Mouse (Mus musculus) thymus, postnatal 0 days (tissue): ENCODE measurements around the gene Nfatc4. TPM values are rescaled to one million over a fixed set of nuclear protein-coding genes. Genes with fewer than 3 reads are reported as not detected.

ENCODE experiments used
- DNase-seq: peaks from one replicate; pipeline ENCODE4 v3.0.0-alpha.2; 2015; ENCODE audit warnings: low spot score
- polyA plus RNA-seq: library from polyadenylated mRNA; unstranded; fragments of >200 nt; fragmentation: Nextera tagmentation; extraction: Ambion mirVana; gene quantifications from 2 replicates; pipeline ENCODE4 v1.2.1, GENCODE M21; 2015

Nfatc4 gene
- 1.7 and 2.2 TPM in 2 replicates for polyA plus RNA-seq

DNA sequence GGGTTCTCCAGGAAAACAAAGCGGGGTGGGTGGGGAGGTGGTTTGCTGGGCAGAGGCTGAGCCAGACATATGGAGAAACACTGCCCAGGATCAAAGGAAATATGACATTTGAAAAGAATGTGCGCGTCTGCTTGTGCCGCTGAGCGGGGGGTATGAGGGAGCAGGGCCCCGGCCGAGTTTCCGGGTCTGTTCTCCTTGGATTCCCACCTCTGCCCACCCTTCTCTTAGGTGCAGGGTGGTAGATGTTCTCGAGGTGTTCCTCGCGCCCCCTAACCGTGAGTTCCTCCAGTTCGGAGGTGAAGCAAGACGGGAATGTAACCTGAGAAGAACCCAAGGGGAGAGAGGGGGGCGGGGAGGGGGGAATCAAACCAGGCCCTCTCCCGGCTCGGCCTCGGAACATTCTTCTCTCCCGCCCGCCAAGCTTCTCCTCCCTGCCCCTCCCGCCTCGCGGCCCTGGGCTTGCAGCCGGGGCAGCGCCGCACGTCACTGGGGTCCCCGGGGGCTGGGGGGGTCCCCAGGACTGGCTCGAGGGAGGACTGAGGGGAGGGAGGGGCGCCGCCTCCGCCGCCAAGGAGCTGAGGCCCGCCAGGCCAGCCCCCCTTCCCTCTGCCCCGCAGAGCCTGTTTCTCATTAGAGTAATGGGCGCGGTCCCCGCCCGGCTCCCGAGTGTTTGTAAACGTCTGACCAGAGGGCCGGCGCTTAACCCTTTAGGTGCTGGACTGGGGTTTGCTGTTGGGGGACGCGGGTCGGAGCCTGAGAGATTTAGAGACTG, at the start of gene Nfatc4:
Gene Nfatc4 (plus strand): TSS at position 154 of the 772 bp plus-strand sequence.
- DNase-seq: peak; percentile 16

GRCm38 (mm10) chr14:55776711-55777110, 46.2 kb upstream of the Nfatc4 start:
- DNase-seq: no peak

GRCm38 (mm10) chr14:55777176-55777575, 45.8 kb upstream of the Nfatc4 start:
- DNase-seq: no peak

DNA sequence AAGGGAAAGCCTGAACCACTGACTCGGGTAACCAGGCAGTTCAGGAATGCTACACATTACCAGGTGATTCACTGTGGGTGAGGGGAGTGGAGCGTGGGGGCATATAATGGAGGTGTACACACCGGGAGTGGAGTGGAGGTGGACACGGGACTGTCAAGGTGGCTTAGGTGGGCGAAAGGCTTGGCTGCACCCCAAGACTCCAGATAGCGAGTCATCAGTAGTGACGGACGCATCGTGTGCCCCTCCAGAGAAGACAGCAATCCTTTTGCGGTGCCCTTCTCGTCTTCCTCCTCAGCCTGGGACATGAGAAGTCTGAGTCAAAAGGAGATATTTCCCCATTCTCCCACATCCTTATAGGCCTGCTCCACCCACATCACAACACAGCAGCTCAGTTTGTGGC, 45.1 kb upstream of the Nfatc4 start:
- no peak for DNase-seq

DNA sequence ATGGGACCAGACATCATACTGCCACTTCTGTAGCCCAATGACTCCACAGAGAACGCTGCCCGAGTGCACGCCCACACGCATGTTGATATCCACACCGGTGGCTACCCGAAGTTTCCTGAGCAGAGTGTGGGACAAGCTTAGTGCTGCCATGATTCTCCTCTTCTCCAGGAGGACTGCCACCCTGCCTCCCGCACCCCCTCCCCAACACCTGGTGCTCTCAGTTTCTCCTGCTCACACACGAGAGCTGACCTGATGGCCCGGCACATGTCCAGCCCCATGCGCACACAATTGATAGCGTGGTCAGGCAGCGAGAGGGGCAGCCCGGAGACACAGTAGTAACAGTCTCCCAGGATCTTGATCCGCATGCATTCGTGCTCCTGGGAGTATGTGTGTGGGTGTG, 44.3 kb upstream of the Nfatc4 start:
- DNase-seq: no peak

DNA sequence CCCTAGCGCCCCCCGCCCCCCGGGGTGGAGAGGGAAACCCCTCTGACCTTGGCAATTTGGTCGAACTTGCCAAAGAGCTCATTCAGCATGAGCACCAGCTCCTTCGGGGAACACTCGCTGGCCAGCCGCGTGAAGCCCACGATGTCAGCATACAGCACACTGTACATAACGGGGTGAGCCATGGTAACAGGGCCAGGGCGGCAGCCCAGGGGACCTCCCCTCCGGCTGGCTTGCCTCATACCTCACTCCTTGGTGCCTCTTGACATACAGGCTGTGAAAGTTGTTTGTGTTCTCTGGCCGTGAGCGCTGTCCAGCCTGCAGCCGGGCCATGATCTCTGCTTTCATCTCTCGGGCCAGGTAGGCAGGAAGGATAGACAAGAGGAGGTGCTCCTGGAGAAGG, 43.3 kb upstream of the Nfatc4 start:
- no peak for DNase-seq

DNA sequence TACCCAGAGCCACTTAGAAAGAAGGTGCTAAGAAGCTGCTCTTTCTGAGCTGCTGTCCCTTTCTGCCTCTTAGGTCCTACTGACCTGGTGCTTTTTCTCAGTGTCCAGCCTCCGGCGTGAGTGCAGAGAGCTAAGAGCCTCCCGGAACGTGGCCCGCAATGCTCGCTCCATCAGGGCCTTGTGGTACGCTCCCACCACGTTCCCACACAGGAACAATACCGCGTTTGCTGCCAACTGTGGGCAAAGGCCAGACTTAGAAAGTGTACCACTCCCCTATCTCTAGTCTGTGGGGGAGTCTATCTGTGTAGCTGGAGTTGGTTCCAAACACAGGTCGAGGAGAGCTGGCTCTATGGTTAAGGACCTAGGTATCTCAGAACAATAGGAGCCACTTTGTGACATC, 42.2 kb upstream of the Nfatc4 start:
- no peak for DNase-seq

DNA sequence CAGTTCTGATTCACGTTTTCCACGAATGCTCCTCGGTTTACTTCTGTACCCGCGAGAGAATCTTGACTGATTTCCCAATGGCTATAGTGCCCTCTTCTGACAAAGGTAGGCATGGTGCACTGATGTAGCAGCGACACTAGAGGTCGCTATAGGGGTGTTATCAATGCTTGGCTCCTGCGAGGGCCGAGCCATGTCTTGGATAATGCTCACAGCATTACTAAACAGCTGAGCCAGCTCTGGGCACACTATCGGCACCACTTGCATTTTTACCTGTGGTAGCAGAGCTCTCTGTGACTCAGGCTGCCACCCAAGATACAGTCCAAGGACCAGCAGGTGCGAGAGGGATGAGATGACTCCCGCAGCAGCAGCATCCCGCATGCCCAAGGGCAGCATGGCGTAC, 41.6 kb upstream of the Nfatc4 start:
- DNase-seq: peak; percentile 78

DNA sequence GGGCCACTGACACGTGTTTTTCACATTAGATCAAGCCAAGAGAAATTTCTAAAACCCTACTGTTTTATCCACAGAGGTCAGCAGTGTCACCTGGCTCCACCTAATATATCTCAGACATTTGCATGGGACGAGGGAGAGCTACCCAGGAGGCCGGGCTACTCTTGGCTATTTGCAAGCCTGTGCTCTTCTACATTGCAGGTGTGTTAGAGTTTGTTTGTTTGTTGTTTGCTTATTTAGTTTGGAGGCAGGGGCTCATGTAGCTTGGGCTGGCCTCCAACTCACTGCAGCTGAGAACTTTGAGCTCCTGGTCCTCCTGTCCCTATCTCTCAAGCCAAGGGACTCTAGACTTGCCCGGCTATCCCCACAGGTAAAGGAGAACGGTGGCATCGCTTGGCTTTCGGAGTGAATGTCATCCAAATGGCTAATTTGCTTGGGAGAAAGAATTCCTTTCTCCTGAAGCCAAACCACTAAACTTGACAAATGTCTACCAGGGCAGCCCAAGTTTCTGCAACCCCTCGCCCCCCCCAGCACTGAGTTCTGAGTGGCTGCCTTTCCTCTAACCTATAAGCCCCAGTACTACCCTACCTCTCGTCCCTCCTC, 40.5 kb upstream of the Nfatc4 start:
- no peak for DNase-seq

DNA sequence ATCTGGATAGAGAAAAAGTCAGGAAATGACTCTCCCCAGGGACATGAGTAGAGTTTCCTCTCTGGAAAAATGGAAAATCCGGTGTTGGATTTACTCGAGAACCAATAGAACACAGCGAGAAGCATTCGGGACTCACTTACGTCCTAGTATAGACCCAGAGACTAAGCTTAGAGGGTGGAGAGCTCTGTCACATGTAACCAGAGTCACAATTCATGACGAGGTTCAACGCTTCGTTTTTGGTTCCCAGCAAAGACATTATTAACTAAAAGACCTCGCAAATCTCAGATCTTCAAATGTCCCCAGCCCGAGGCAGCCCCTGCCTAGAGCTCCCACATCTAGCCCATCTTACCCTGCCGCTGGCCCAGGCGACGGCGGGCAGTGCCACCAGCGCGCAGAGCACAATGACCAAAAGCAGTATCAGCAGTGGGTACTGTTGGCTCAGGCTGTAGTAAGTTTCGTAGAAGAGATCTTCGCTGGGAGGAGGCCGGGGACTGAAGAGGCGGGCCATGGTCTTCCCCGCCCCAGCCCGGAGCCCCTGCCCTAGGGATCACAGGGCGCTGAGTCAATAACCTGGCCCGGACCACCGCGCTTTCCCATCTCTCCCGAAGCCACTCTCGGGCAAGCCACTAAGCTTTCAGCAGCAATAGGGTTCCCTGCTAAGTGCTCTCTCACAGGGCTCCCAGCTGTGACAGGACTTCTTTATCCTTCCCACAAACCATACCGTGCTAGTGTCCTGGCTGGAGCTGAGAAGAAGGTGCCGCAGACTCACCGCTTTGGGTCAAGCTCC, 39.6 kb upstream of the Nfatc4 start:
- no peak for DNase-seq

GRCm38 (mm10) chr14:55783958-55784235, 39.0 kb upstream of the Nfatc4 start, which contains the start of gene Adcy4:
Gene Adcy4, minus strand, starts transcription at chr14:55784095.
- no peak for DNase-seq

- peak; percentile 40 for DNase-seq
Measured at GRCm38 (mm10) chr14:55785195-55785594, 37.7 kb upstream of the Nfatc4 start.

DNA sequence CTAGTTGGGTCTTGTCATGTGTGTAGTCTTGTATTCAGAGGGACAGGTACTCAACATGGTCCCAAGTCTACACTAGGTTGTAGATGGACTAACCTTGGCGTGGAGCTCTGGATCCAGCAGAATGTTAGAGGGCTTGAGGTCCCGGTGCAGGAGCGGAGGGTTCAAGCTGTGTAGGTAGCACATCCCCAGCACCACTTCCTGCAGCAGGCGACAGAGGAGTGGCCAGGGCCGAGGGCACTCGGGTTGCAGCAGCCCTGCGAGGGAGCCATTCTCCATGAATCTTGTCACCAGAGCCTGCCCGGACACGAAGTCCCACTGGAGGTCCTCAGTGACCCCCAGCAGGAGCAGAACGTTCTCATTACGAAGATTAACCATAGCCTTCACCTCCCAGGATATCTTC, 35.2 kb upstream of the Nfatc4 start:
- DNase-seq: no peak

DNA sequence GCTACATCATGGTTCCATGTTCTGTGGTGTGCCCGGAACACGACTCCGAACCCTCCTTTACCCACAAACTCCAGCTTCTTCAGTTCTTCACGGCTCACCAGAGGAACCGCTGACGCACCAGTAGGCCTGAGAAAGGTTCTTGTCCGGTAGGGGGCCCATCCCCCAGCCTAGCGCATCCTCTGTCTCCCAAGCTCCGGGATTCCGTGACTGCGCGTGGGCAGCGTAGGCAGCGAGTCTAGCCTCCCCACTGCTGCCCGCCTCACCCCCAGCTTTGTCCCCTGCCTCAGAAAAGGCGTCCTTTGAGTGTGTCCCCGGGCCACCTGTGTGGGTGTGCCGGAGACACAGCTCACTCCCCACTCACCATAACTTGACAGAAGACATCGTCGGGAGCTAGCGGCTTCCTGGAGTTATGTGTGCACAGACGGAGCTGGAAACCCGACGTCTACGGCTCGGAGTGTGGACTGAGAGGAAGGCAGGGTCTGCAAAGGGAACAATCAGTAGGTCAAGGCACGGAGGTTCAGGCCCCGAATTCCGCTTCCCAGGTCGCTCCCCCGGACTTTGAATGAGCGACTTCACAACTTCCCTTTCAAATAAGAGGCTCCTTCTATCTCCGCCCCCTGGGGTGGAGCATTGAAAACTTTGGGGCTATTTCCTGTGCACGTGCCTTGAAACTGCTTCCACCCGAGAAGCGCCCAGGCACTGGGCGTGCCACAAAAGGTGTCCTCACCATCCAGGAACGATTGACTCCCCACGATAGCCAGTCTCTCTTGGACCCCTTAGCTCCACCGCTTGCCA, 34.5 kb upstream of the Nfatc4 start, which contains the start of gene Ripk3:
Gene Ripk3 (minus strand): TSS at position 610 of the 795 bp plus-strand sequence.
- DNase-seq: peak; percentile 85

DNA sequence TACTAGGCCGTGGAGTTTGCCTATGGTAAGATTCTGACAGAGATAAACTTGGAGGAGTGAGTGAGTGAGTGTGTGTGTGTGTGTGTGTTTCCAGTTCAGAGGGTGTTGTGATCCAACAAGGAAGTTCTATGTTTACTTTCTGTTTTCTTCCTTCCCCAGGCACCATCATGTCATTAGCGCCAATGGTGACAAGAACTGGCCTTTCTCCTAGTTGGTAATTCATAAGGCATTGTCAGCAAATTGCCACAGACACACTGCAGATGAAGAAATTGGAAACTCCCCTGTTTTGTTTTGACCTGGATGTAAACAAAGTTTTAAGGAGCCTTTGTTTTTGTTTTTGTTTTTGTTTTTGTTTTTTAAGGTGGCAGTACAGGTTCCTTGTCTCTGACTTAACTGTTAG, 29.5 kb upstream of the Nfatc4 start:
- DNase-seq: no peak

GRCm38 (mm10) chr14:55793946-55794345, 29.0 kb upstream of the Nfatc4 start:
- no peak for DNase-seq

DNA sequence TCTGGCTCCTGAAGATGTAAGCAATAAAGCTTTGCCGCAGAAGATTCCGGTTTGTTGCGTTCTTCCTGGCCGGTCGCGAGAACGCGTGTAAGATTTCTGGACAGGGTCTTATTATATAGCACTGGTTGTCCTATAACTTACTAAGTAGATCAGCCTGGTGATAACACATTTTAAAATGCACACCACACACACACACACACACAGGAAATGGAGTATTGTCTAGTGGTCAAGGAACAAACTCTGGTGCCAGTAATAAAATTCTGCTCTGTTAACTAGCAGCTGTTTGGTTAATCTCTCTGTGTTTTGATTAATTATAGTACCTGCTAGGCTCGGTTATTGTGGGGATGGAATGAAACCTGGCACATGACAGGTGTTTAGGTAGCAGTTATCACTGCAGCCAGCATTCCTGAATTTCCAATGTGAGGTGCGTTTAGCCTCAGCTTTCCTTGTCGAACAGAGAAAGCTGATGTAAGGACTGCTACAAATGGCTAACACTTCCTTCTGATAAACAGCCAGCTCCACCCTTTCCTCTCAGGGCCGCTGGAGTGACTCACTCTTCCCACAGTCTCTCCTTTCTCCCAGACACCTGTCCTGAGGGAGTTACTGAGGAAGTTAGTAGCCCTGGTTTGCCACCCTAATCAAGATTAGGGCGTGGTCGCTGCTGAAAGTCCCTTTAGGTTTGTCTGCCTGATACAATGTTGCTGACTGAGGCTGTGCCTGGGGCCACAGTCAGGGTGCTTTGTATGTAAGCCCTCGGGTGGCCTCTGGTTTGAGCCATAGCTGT, 27.4 kb upstream of the Nfatc4 start:
- DNase-seq: no peak

DNA sequence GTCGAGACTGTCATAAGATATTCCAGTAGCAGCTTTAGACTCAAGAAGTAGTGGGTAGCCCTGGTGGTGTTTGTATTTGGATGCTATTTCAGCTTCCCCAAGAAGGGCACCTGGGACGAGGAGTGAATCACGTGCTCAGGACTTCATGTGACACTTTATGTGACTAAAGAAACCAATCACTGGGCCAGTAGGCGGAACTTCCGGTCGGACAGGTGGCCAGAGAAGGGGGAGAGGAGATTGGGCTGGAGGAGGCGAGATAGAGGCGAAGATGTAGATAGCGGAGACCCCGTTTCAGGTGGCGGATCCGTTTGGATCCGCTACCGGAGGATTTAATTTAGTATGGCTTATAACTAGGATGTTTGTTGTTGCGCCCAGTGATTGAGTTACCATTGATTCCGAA, 8.1 kb upstream of the Nfatc4 start:
- DNase-seq: no peak

DNA sequence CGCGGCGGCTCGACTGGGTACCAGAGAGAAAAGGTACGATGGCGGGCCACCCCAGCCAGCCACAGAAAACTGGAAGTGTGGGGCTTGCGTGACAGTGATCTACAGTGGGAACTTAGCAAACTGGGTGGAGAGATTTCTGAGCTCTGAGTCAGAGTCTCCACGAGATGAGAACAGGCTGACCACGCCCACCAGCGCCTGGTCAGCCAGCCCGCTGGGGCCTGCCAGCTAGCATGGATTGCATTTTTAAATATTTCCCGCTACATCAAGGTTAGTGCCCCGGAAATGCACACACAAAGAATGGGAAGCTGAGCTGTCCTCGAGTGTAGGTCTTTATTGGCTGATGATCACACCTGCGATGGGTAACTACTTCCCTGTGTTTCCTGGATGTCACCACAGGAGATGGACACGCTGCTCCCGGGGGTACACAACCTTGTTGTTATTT, 7.6 kb upstream of the Nfatc4 start:
- no peak for DNase-seq

DNA sequence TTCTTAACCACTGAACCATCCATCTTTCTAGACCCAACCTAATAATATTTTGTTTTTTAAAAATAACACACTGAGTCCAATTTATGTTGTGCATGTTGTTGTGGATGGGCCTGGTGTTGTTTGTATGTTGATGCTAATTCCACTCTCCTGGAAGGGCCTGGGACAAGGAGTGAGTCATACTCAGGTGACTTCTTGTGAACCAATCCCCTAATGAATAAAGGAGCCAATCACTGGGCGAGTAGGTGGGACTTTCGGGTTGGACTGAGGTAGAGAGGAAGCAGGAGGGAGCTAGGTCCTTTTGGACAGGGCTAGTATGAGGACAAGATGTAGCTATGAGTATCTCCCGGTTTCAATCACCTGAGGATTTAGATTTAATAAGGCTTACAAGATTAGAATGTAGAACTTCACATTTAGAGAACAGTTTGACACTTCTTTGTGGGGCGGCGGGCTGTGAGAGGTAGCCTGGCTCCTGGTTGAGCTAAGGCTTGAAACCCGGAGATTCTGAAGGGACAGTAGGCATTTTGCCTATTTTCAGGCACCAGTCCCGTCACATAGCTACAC, 3.0 kb upstream of the Nfatc4 start:
- no peak for DNase-seq
